Comparison of ENCODE assay signal across 9 mouse cellular contexts in genomic region chr9:37093086-37093485, GRCm38 (mm10). TPM values are rescaled to one million over a fixed set of nuclear protein-coding genes. Genes with fewer than 3 reads are reported as not detected.
DNase-seq lines count a peak whose midpoint lies in the region; ATAC-seq lines count a peak whose summit lies in the region.
"Had no signal": no experiment of that assay in that cellular context is flagged by ENCODE, and none has a peak within 500 bp of the region (broad histone marks: within the 10 kb centered on the region; RNA-seq: fewer than 3 reads in every experiment).

No protein-coding gene starts in this region.

- H3K4me3 ChIP-seq in kidney, embryonic 15.5 days (replicated peaks), result no peak overlapping the region
- no peak overlapping the region for H3K4me3 ChIP-seq in midbrain, embryonic 14.5 days (replicated peaks; ENCODE audit: low read depth, low read length)

- DNase-seq in kidney, postnatal 14 days, result no peak
- peak; percentile 91 for DNase-seq in embryo, embryonic 11 days
- peak; percentile 53 for DNase-seq in forelimb bud, embryonic 11.5 days (ENCODE audit: low read depth, low spot score)
- DNase-seq in midbrain, embryonic 14.5 days, result peak; percentile 54
- DNase-seq in right cerebral cortex, adult 18-20 months, result no peak
- DNase-seq in layer of hippocampus, adult 9-10 months (ENCODE audit: low spot score), result no peak
- DNase-seq: right cerebral cortex, postnatal 4 days; thymus, postnatal 14 days had no signal

- H3K4me2 ChIP-seq in kidney, embryonic 15.5 days, result no peak overlapping the region
- no peak overlapping the region for H3K4me2 ChIP-seq in midbrain, embryonic 14.5 days (ENCODE audit: low read length)

- H3K27ac ChIP-seq in kidney, embryonic 15.5 days, result peak overlapping the region; percentile 66; the same call in 1 of the 2 replicates
- H3K27ac ChIP-seq in midbrain, embryonic 14.5 days (replicated peaks; ENCODE audit: low read depth, low read length), result 0 out of 2 replicates have a peak overlapping the region, but pooled peaks have one; percentile 41

- peaks cover 70% of the 10 kb centered on the region for H3K4me1 ChIP-seq in kidney, embryonic 15.5 days
- peaks cover 21% of the 10 kb centered on the region; the same call in 1 of the 2 replicates for H3K4me1 ChIP-seq in midbrain, embryonic 14.5 days (ENCODE audit: control insufficient read depth, insufficient read depth, low read length)

- 10% methylated on average over 5 of the region's 5 CpGs for WGBS in kidney, embryonic 15.5 days
- WGBS in midbrain, embryonic 14.5 days, result 2% methylated on average over 5 of the region's 5 CpGs

- H3K36me3 ChIP-seq in kidney, embryonic 15.5 days, result no peaks in the 10 kb centered on the region
- no peaks in the 10 kb centered on the region for H3K36me3 ChIP-seq in midbrain, embryonic 14.5 days (ENCODE audit: control insufficient read depth, insufficient read depth, low read length)

- 0 out of 2 replicates have a peak, but pooled peaks cover 2% of the 10 kb centered on the region for H3K27me3 ChIP-seq in kidney, embryonic 15.5 days
- H3K27me3 ChIP-seq in midbrain, embryonic 14.5 days (ENCODE audit: control insufficient read depth, insufficient read depth, low read length), result no peaks in the 10 kb centered on the region

- 0 out of 2 replicates have a peak, but pooled peaks have one; percentile 12 for ATAC-seq in kidney, embryonic 15.5 days (replicated peaks; ENCODE audit: low FRiP score)
- no peak for ATAC-seq in midbrain, embryonic 14.5 days (ENCODE audit: low FRiP score, low TSS enrichment)

- H3K9me3 ChIP-seq in kidney, embryonic 15.5 days (replicated peaks), result no peaks in the 10 kb centered on the region
- no peaks in the 10 kb centered on the region for H3K9me3 ChIP-seq in midbrain, embryonic 14.5 days (ENCODE audit: control insufficient read depth, low read length)

- H3K9ac ChIP-seq in kidney, embryonic 15.5 days, result no peak overlapping the region
- H3K9ac ChIP-seq in midbrain, embryonic 14.5 days (replicated peaks; ENCODE audit: low read length), result no peak overlapping the region

RNA-seq across cellular contexts. Expression of gene Pknox2, which starts 54.1 kb away (rescaled TPM):
- polyA plus RNA-seq in kidney, embryonic 15.5 days (2015; fragmentation: Nextera tagmentation; extraction: Ambion mirVana), result 9.6 and 11.2 TPM in 2 replicates
- polyA plus RNA-seq in midbrain, embryonic 14.5 days (2014; fragmentation: Nextera tagmentation; extraction: Ambion mirVana), result 18.4 and 19.6 TPM in 2 replicates

Comparison
In these comparisons a context has a peak if more than half of its experiments do, and no peak if none do; other contexts are left out.
1. DNase-seq: peak in embryo, embryonic 11 days (single experiment), forelimb bud, embryonic 11.5 days (single experiment) and midbrain, embryonic 14.5 days (single experiment); none in kidney, postnatal 14 days (single experiment), right cerebral cortex, adult 18-20 months (single experiment) and layer of hippocampus, adult 9-10 months (single experiment).